Mouse (Mus musculus): ENCODE results near the gene Ehd2. TPM values are rescaled to one million over a fixed set of nuclear protein-coding genes. Genes with fewer than 3 reads are reported as not detected.
A peak's percentile ranks its signal among the peaks of the same experiment; 100 is the strongest.

Gene Ehd2
- polyA plus RNA-seq, 1 experiment from 2014 or later: 36.8 TPM

GRCm38 (mm10) chr7:16004177-16004856 is 37.0 kb upstream of the Ehd2 start:
- WGBS: 65% methylated on average over 12 of the region's 12 CpGs
- Histone ChIP-seq H3K9ac (replicated peaks; ENCODE audit: low read length) (no peak overlapping the region), H3K36me3 (ENCODE audit: insufficient read depth, low read length) (peaks cover under 1% of the 10 kb centered on the region; the same call in 1 of the 2 replicates), H3K4me3 (ENCODE audit: low read length) (no peak overlapping the region), H3K9me3 (ENCODE audit: low read length) (no peaks in the 10 kb centered on the region), H3K4me2 (replicated peaks; ENCODE audit: low read depth, low read length) (no peak overlapping the region), H3K27ac (ENCODE audit: low read length) (no peak overlapping the region), H3K4me1 (ENCODE audit: insufficient read depth, low read length) (no peaks in the 10 kb centered on the region), H3K27me3 (ENCODE audit: insufficient read depth, low read length) (no peaks in the 10 kb centered on the region)
- ATAC-seq (ENCODE audit: low FRiP score, low TSS enrichment): no peak

GRCm38 (mm10) chr7:16003032-16003431 is 35.7 kb upstream of the Ehd2 start:
- ATAC-seq (ENCODE audit: low FRiP score, low TSS enrichment): no peak
- H3K27me3 ChIP-seq (ENCODE audit: insufficient read depth, low read length): no peaks in the 10 kb centered on the region
- no peak overlapping the region for H3K4me2 ChIP-seq (replicated peaks; ENCODE audit: low read depth, low read length)
- H3K9me3 ChIP-seq (ENCODE audit: low read length): no peaks in the 10 kb centered on the region
- H3K27ac ChIP-seq (ENCODE audit: low read length): no peak overlapping the region
- H3K36me3 ChIP-seq (ENCODE audit: insufficient read depth, low read length): peaks cover 6% of the 10 kb centered on the region; the same call in 1 of the 2 replicates
- 82% methylated on average over 4 of the region's 4 CpGs for WGBS
- no peak overlapping the region for H3K9ac ChIP-seq (replicated peaks; ENCODE audit: low read length)
- H3K4me1 ChIP-seq (ENCODE audit: insufficient read depth, low read length): no peaks in the 10 kb centered on the region
- H3K4me3 ChIP-seq (ENCODE audit: low read length): no peak overlapping the region

GRCm38 (mm10) chr7:16002171-16002570 is 34.8 kb upstream of the Ehd2 start:
- H3K9ac ChIP-seq (replicated peaks; ENCODE audit: low read length): no peak overlapping the region
- H3K9me3 ChIP-seq (ENCODE audit: low read length): no peaks in the 10 kb centered on the region
- no peak overlapping the region for H3K27ac ChIP-seq (ENCODE audit: low read length)
- ATAC-seq (ENCODE audit: low FRiP score, low TSS enrichment): no peak
- H3K27me3 ChIP-seq (ENCODE audit: insufficient read depth, low read length): no peaks in the 10 kb centered on the region
- no peak overlapping the region for H3K4me2 ChIP-seq (replicated peaks; ENCODE audit: low read depth, low read length)
- no peak overlapping the region for H3K4me3 ChIP-seq (ENCODE audit: low read length)
- no peaks in the 10 kb centered on the region for H3K4me1 ChIP-seq (ENCODE audit: insufficient read depth, low read length)
- H3K36me3 ChIP-seq (ENCODE audit: insufficient read depth, low read length): peaks cover 13% of the 10 kb centered on the region; the same call in 1 of the 2 replicates
- WGBS: 94% methylated on average over 5 of the region's 5 CpGs

GRCm38 (mm10) chr7:16001691-16002090 is 34.3 kb upstream of the Ehd2 start:
- H3K9me3 ChIP-seq (ENCODE audit: low read length): no peaks in the 10 kb centered on the region
- WGBS: 96% methylated on average over 1 of the region's 1 CpGs
- H3K4me3 ChIP-seq (ENCODE audit: low read length): no peak overlapping the region
- H3K27me3 ChIP-seq (ENCODE audit: insufficient read depth, low read length): no peaks in the 10 kb centered on the region
- ATAC-seq (ENCODE audit: low FRiP score, low TSS enrichment): no peak
- H3K9ac ChIP-seq (replicated peaks; ENCODE audit: low read length): no peak overlapping the region
- H3K36me3 ChIP-seq (ENCODE audit: insufficient read depth, low read length): peaks cover 13% of the 10 kb centered on the region; the same call in 1 of the 2 replicates
- H3K4me1 ChIP-seq (ENCODE audit: insufficient read depth, low read length): no peaks in the 10 kb centered on the region
- H3K27ac ChIP-seq (ENCODE audit: low read length): no peak overlapping the region
- no peak overlapping the region for H3K4me2 ChIP-seq (replicated peaks; ENCODE audit: low read depth, low read length)

- no peak overlapping the region for H3K4me2 ChIP-seq (replicated peaks; ENCODE audit: low read depth, low read length)
- H3K9me3 ChIP-seq (ENCODE audit: low read length): no peaks in the 10 kb centered on the region
- H3K4me3 ChIP-seq (ENCODE audit: low read length): no peak overlapping the region
- no peaks in the 10 kb centered on the region for H3K27me3 ChIP-seq (ENCODE audit: insufficient read depth, low read length)
- no peak overlapping the region for H3K9ac ChIP-seq (replicated peaks; ENCODE audit: low read length)
- H3K36me3 ChIP-seq (ENCODE audit: insufficient read depth, low read length): peaks cover 55% of the 10 kb centered on the region
- H3K4me1 ChIP-seq (ENCODE audit: insufficient read depth, low read length): no peaks in the 10 kb centered on the region
- H3K27ac ChIP-seq (ENCODE audit: low read length): peak overlapping the region; percentile 6; the same call in 1 of the 2 replicates
- WGBS: 95% methylated on average over 4 of the region's 4 CpGs
- ATAC-seq (ENCODE audit: low FRiP score, low TSS enrichment): no peak
Observed at GRCm38 (mm10) chr7:15993789-15994188, 26.4 kb upstream of the Ehd2 start.

GRCm38 (mm10) chr7:15993152-15993551 is 25.8 kb upstream of the Ehd2 start:
- H3K27ac ChIP-seq (ENCODE audit: low read length): no peak overlapping the region
- H3K36me3 ChIP-seq (ENCODE audit: insufficient read depth, low read length): peaks cover 61% of the 10 kb centered on the region

GRCm38 (mm10) chr7:15991764-15992163 is 24.4 kb upstream of the Ehd2 start:
- Histone ChIP-seq H3K27ac (ENCODE audit: low read length) (no peak overlapping the region), H3K9ac (replicated peaks; ENCODE audit: low read length) (no peak overlapping the region), H3K9me3 (ENCODE audit: low read length) (no peaks in the 10 kb centered on the region), H3K27me3 (ENCODE audit: insufficient read depth, low read length) (no peaks in the 10 kb centered on the region), H3K36me3 (ENCODE audit: insufficient read depth, low read length) (peaks cover 64% of the 10 kb centered on the region), H3K4me2 (replicated peaks; ENCODE audit: low read depth, low read length) (no peak overlapping the region), H3K4me1 (ENCODE audit: insufficient read depth, low read length) (no peaks in the 10 kb centered on the region), H3K4me3 (ENCODE audit: low read length) (no peak overlapping the region)
- no peak for ATAC-seq (ENCODE audit: low FRiP score, low TSS enrichment)
- 82% methylated on average over 3 of the region's 3 CpGs for WGBS

More at GRCm38 (mm10) chr7:15993152-15993551, 25.8 kb upstream of the Ehd2 start:
- Histone ChIP-seq H3K9me3 (ENCODE audit: low read length) (no peaks in the 10 kb centered on the region), H3K9ac (replicated peaks; ENCODE audit: low read length) (no peak overlapping the region), H3K4me2 (replicated peaks; ENCODE audit: low read depth, low read length) (no peak overlapping the region), H3K27me3 (ENCODE audit: insufficient read depth, low read length) (no peaks in the 10 kb centered on the region), H3K4me1 (ENCODE audit: insufficient read depth, low read length) (no peaks in the 10 kb centered on the region), H3K4me3 (ENCODE audit: low read length) (no peak overlapping the region)
- peak; percentile 62 for ATAC-seq (ENCODE audit: low FRiP score, low TSS enrichment)
- 68% methylated on average over 3 of the region's 3 CpGs for WGBS

- no peak for ATAC-seq (ENCODE audit: low FRiP score, low TSS enrichment)
- WGBS: 91% methylated on average over 16 of the region's 16 CpGs
- no peaks in the 10 kb centered on the region for H3K4me1 ChIP-seq (ENCODE audit: insufficient read depth, low read length)
Observed at GRCm38 (mm10) chr7:15987661-15988356, 20.4 kb upstream of the Ehd2 start.

GRCm38 (mm10) chr7:15982729-15983407 is 15.5 kb upstream of the Ehd2 start:
- 38% methylated on average over 4 of the region's 4 CpGs for WGBS
- H3K4me1 ChIP-seq (ENCODE audit: insufficient read depth, low read length): no peaks in the 10 kb centered on the region
- H3K36me3 ChIP-seq (ENCODE audit: insufficient read depth, low read length): peaks cover 26% of the 10 kb centered on the region
- H3K9ac ChIP-seq (replicated peaks; ENCODE audit: low read length): no peak overlapping the region
- no peak overlapping the region for H3K4me3 ChIP-seq (ENCODE audit: low read length)
- H3K9me3 ChIP-seq (ENCODE audit: low read length): no peaks in the 10 kb centered on the region
- no peak for ATAC-seq (ENCODE audit: low FRiP score, low TSS enrichment)
- H3K4me2 ChIP-seq (replicated peaks; ENCODE audit: low read depth, low read length): no peak overlapping the region
- no peaks in the 10 kb centered on the region for H3K27me3 ChIP-seq (ENCODE audit: insufficient read depth, low read length)
- no peak overlapping the region for H3K27ac ChIP-seq (ENCODE audit: low read length)

More at GRCm38 (mm10) chr7:15987661-15988356, 20.4 kb upstream of the Ehd2 start:
- Histone ChIP-seq H3K36me3 (ENCODE audit: insufficient read depth, low read length) (peaks cover 37% of the 10 kb centered on the region), H3K9me3 (ENCODE audit: low read length) (no peaks in the 10 kb centered on the region), H3K4me3 (ENCODE audit: low read length) (no peak overlapping the region), H3K27ac (ENCODE audit: low read length) (no peak overlapping the region), H3K9ac (replicated peaks; ENCODE audit: low read length) (no peak overlapping the region), H3K27me3 (ENCODE audit: insufficient read depth, low read length) (no peaks in the 10 kb centered on the region), H3K4me2 (replicated peaks; ENCODE audit: low read depth, low read length) (no peak overlapping the region)
